Mouse (Mus musculus): ENCODE data around the gene Glt1d1.

- TF ChIP-seq CTCF (IDR thresholded peaks at IDR 0.05; ENCODE audit: low read depth) (no peak), EP300 (optimal IDR thresholded peaks at IDR 0.05) (no peak)
Observed at GRCm38 (mm10) chr5:127641185-127641958, 9.3 kb downstream of the Glt1d1 start.
